Mouse (Mus musculus): ENCODE measurements around the gene Rps6kb1.
A peak's percentile ranks its signal among the peaks of the same experiment; 100 is the strongest.

Gene Rps6kb1

GRCm38 (mm10) chr11:86464275-86464674, 80.3 kb downstream of the Rps6kb1 start:
- DNase-seq, result peak; percentile 80

- DNase-seq, result no peak
Measured at GRCm38 (mm10) chr11:86462579-86462978, 82.0 kb downstream of the Rps6kb1 start.

- DNase-seq, result no peak
Measured at GRCm38 (mm10) chr11:86458866-86459265, 85.7 kb downstream of the Rps6kb1 start.

GRCm38 (mm10) chr11:86457545-86457944, 87.1 kb downstream of the Rps6kb1 start:
- peak; percentile 53 for DNase-seq

GRCm38 (mm10) chr11:86453991-86454390, 90.6 kb downstream of the Rps6kb1 start:
- no peak for DNase-seq

Data from right cerebral cortex, postnatal 4 days (tissue).